Mouse (Mus musculus): ENCODE results near the gene Rhbdf1.

- no peak for TF ChIP-seq CTCF (IDR thresholded peaks at IDR 0.05; ENCODE audit: insufficient read depth, low read depth, low read length)
- no peak for TF ChIP-seq POLR2A (IDR thresholded peaks at IDR 0.05; ENCODE audit: insufficient read depth, low read depth, low read length)
Observed at GRCm38 (mm10) chr11:32227555-32227954, 5.5 kb upstream of the Rhbdf1 start.
